Mouse (Mus musculus) midbrain, embryonic 12.5 days (tissue): ENCODE results near the gene Olfr957. TPM values are rescaled to one million over a fixed set of nuclear protein-coding genes. Genes with fewer than 3 reads are reported as not detected.

Source experiments
- polyA plus RNA-seq: library from polyadenylated mRNA; unstranded; fragments of >200 nt; fragmentation: Nextera tagmentation; extraction: Ambion mirVana; gene quantifications from 2 replicates; pipeline ENCODE4 v1.2.1, GENCODE M21; 2016

Gene Olfr957
- polyA plus RNA-seq, 1 experiment from 2014 or later, result not detected

Other genes starting within 250 kb of the Olfr957 start
- gene Olfr945, start 239.0 kb downstream of the Olfr957 start, polyA plus RNA-seq, result not detected in 2 replicates
- not detected in 2 replicates for gene Olfr948, start 189.8 kb downstream of the Olfr957 start, polyA plus RNA-seq
- gene Olfr951, start 128.4 kb downstream of the Olfr957 start, polyA plus RNA-seq, result not detected in 2 replicates
- not detected in 2 replicates for gene Olfr952, start 88.7 kb downstream of the Olfr957 start, polyA plus RNA-seq
- gene Olfr954, start 59.1 kb downstream of the Olfr957 start, polyA plus RNA-seq, result not detected in 2 replicates
- not detected in 2 replicates for gene Olfr955, start 43.9 kb downstream of the Olfr957 start, polyA plus RNA-seq
- not detected in 2 replicates for gene Olfr44, start 21.8 kb downstream of the Olfr957 start, polyA plus RNA-seq
- not detected in 2 replicates for gene Olfr958, start 38.2 kb upstream of the Olfr957 start, polyA plus RNA-seq
- not detected in 2 replicates for gene Olfr959, start 59.8 kb upstream of the Olfr957 start, polyA plus RNA-seq
- 23.2 and 23.6 TPM in 2 replicates for gene AW551984, start 88.6 kb upstream of the Olfr957 start, polyA plus RNA-seq
- not detected in 2 replicates for gene Olfr148, start 94.8 kb upstream of the Olfr957 start, polyA plus RNA-seq
- gene Olfr960, start 105.6 kb upstream of the Olfr957 start, polyA plus RNA-seq, result not detected in 2 replicates
- not detected in 2 replicates for gene Olfr961, start 129.3 kb upstream of the Olfr957 start, polyA plus RNA-seq
- gene Olfr963, start 151.4 kb upstream of the Olfr957 start, polyA plus RNA-seq, result not detected in 2 replicates
- gene Olfr149, start 191.3 kb upstream of the Olfr957 start, polyA plus RNA-seq, result 0.11 TPM in 1 of 2 replicates, not detected in the other
- gene Olfr965, start 195.5 kb upstream of the Olfr957 start, polyA plus RNA-seq, result not detected in 2 replicates
- not detected in 2 replicates for gene Olfr150, start 215.2 kb upstream of the Olfr957 start, polyA plus RNA-seq
- not detected in 2 replicates for gene Olfr967, start 230.4 kb upstream of the Olfr957 start, polyA plus RNA-seq